Mouse (Mus musculus): Measurements from ENCODE around the gene Calb2.

Calb2 gene

DNA sequence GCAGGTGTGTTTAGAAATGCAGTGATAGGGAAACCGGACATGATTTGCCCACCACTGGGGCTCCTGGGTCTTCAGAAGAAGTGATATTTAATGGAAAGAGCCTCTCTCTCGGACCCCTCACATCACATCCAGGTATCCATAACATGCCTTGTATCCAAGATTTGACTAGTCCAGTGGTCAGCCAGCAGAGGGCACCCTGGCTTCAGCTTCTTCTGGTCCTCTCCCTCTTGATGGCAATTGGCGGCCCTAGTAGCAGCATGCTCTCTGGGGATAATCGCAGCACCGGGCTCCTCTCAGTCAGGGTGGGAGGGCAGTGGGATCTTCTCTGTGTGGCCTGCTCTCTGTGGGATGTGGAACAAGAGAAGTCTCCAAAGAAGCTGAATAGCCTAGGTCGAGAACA, 48.3 kb downstream of the Calb2 start:
- no peak for DNase-seq (ENCODE audit: low spot score)

DNA sequence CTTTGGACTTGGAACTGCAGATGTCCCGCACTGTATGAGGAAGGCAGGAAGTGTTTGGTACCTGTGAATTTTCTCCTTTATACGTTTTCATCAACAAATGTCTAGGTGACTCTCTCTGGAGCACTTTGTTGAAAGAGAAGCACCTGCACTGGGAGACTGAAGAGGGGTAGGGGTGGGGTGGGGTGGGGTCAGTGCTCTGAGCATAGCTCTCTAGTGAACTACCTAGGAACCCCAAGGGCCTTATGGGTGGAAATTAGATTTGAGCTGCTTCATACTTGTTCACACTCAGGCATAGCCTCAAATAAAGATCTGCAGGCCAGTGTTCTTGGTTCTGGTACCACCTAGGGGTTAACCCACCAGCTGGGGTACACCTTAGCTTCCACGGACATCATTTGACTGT, 65.4 kb downstream of the Calb2 start, which contains the start of gene Gm17720:
TSS of gene Gm17720 (minus strand) at position 101 of the 400 bp plus-strand sequence.
- DNase-seq (ENCODE audit: low spot score), result no peak

DNA sequence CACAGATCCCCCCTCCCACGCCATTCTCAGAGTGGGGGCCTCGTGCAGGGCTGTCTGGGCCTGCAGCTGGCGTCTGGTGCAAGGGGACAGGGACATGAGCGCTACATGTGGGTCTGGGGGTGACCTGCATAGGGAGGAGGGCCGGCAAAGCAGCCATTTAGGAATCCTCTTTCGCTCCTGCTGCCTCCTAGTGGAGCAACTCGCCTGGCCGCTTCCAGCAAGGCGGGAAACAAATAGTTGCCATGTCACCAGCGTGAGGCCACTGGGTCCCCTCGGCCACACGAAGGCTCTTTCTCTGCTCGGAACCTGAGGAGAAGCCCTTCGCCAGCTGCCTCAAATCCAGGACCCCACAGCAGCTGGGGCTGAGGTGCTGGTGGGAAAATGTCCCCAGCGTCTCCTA, 66.3 kb downstream of the Calb2 start:
- DNase-seq (ENCODE audit: low spot score), result no peak

DNA sequence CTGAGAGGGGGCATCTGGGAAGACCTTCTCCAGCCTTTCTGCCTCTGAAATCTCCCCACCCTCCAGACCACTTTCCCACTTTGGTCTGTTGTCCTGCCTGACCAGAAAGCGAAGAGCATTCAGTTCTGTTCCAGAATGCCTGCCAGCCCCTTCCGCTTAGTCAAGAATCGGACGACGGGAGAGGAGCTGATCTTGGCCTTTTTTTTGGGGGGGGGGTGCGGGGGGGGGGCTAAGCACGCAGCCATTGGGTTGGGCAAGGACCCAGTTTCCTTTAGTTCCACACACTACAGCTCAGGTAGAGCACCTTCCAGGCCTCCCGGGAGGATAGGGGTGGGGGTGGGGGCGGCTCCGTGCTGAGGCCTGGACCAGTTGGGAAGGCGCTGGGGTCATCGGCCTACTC, 67.1 kb downstream of the Calb2 start, which contains the start of gene Gm21964:
TSS of gene Gm21964 (plus strand) at position 301 of the 400 bp plus-strand sequence.
- DNase-seq (ENCODE audit: low spot score), result no peak

DNA sequence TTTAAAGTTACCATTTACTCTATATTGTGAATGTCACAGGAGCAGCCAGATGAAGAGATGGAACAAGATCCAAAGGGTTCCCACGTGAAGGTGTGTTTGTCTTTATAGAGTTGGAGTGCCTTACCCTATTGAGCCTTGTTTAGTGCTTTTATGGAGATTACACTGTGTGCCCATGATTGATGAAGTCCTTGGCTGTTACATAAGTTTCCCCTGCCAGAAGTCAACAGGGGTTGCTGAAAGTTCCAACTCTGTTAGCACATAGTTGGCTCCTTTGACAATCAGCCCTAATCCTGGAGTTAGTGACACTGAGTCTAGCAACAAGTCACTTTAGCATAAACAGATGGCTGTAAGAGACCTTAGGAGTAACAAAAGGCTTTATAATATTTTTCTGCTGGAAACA, 76.1 kb downstream of the Calb2 start:
- DNase-seq (ENCODE audit: low spot score), result no peak

Measured in urinary bladder, postnatal 10 days (tissue).